Mouse (Mus musculus) heart, adult 2 months (tissue): Measurements from ENCODE around the gene Serpina1e.

Experiments
- CTCF ChIP-seq: fragments of 200-600 bp; IDR thresholded peaks from 2 replicates; pipeline ENCODE4 v1.8.1; 2022; ENCODE audit warnings: antibody characterized with exemption, mild to moderate bottlenecking, moderate library complexity
- EP300 ChIP-seq: fragments of 200-500 bp; IDR thresholded peaks from 2 replicates; pipeline ENCODE4 v1.6.1; 2011; ENCODE audit warnings: low read depth, low read length, control low read depth; ENCODE audit not compliant: insufficient read depth
- POLR2A ChIP-seq: fragments of 200-500 bp; IDR thresholded peaks from 2 replicates; pipeline ENCODE4 v1.6.1; 2011; ENCODE audit warnings: mild to moderate bottlenecking, low read depth, low read length, control low read depth; ENCODE audit not compliant: insufficient read depth

- TF ChIP-seq EP300: no peak
- peak; percentile 82 for TF ChIP-seq CTCF
- no peak for TF ChIP-seq POLR2A
Observed at GRCm38 (mm10) chr12:103984935-103985334, 26.2 kb upstream of the Serpina1e start.
